Mouse (Mus musculus): ENCODE measurements at regions not wholly inside any gene's neighbourhood (a gene's known extent, or its start where the extent isn't known, plus 50 kb on each side); places are given as distances from the start of the nearest gene placed in this dataset.

DNA sequence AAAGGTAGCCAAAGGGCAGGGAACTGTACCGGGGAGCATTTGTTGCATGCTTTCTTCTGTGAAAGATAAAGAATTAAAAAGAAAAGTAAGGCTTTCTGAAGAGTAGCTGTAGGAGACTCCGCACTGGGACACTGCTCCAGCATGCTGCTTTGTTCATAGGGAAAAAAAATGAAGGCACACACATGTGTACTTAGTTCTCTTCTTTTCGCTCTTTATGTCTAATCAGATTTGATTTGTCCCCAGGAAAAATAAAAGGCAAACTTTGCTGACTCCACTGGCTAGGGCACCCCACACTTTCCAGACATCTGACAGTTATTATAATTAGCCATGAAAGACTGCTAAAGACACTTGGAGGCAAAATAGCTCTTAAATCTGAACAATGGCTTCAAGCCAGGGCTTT lies 276.6 kb downstream of the Ptprc start:
- no peaks in the 10 kb centered on the region for H3K36me3 ChIP-seq (replicated peaks in 1 of 2; ENCODE audit: control insufficient read depth in 1 of 2, insufficient read depth in 1 of 2, low read length in 1 of 2)
- dilution Hi-C loops (cut with MboI; ENCODE audit: extremely low pct_ligation_motif_present, extremely low pct_unique_long_range_greater_than_20kb, low sequenced_read_pairs) (no loop called here), in situ Hi-C loops (cut with MboI; ENCODE audit: low pct_ligation_motif_present, low pct_unique_long_range_greater_than_20kb, low sequenced_read_pairs) (loop anchor here (10.0 kb wide), 1 partner anchor 146 kb away; no protein-coding TSS in a partner anchor)
- peak overlapping the region; percentile 55 to 79 (median 58) for H3K4me3 ChIP-seq (replicated peaks in 1 of 3; ENCODE audit: low read depth in 2 of 3, low read length in 2 of 3, poor library complexity in 1 of 3)
- peaks cover 38% of the 10 kb centered on the region for H3K79me2 ChIP-seq (replicated peaks; ENCODE audit: control insufficient read depth, extremely low read depth, insufficient read depth, poor library complexity, severe bottlenecking)
- peak overlapping the region; percentile 76; the same call in 1 of the 2 replicates for H3K27ac ChIP-seq (ENCODE audit: insufficient read depth, low read depth)
- no peak for DNase-seq (ENCODE audit: extremely low read depth)
- peaks cover 2 to 21% of the 10 kb centered on the region in 2 experiments; a peak in 3 of 4 replicates for H3K4me1 ChIP-seq (ENCODE audit: control insufficient read depth in 1 of 2, insufficient read depth in 2 of 2)
- H3K9ac ChIP-seq (ENCODE audit: insufficient read depth, low read depth) = peak overlapping the region; percentile 91
- H3K4me2 ChIP-seq (ENCODE audit: insufficient read depth, low read depth, poor library complexity, severe bottlenecking) = peak overlapping the region; percentile 37; the same call in 1 of the 2 replicates
- TF ChIP-seq EP300 (IDR thresholded peaks at IDR 0.05; ENCODE audit: low read length) = peak; percentile 6; the same call in 1 of the 2 replicates
- no peak for TF ChIP-seq USF2 (conservative IDR thresholded peaks at IDR 0.05; ENCODE audit: low read depth, low read length)
- no peak for TF ChIP-seq TBP (conservative IDR thresholded peaks at IDR 0.05; ENCODE audit: low read depth, low read length)
- TF ChIP-seq GABPA (IDR thresholded peaks at IDR 0.05; ENCODE audit: insufficient replicate concordance, low read depth, low read length) = no peak
- peak; percentile 75; the same call in 1 of the 2 replicates for TF ChIP-seq SIN3A (IDR thresholded peaks at IDR 0.05; ENCODE audit: low read length)
- 0 out of 2 replicates have a peak, but pooled peaks have one; percentile 17 for TF ChIP-seq MYC (IDR thresholded peaks at IDR 0.05; ENCODE audit: low read depth, low read length)
- TF ChIP-seq MXI1 (IDR thresholded peaks at IDR 0.05; ENCODE audit: low read depth, low read length) = peak; percentile 70
- peak; percentile 91; the same call in 1 of the 2 replicates for TF ChIP-seq CHD1 (IDR thresholded peaks at IDR 0.05; ENCODE audit: low read depth, low read length)
- H3K27me3 ChIP-seq (replicated peaks) = no peaks in the 10 kb centered on the region
- no peaks in the 10 kb centered on the region for H3K9me3 ChIP-seq (replicated peaks; ENCODE audit: low read length)

DNA sequence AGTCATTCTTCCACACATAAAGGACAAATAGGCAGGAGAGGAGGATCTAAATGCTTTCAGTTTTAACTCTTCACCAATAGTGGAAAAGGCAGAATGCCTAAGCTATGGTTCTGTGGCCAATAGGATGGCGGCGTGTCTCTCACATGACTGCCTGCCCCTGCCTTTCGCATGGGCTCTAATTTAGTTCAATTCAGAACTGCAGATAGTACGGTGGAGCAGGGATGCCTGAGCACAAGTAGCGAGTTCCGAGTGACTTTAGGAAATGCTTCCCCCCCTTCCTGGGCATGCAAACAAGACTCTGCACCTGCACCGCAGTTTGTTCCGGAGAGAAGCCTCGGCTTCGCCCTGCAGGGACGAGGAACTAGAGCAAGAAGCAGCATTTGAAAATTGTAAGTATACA lies 277.1 kb downstream of the Ptprc start:
- Histone ChIP-seq H3K27me3 (replicated peaks) (no peaks in the 10 kb centered on the region), H3K9me3 (replicated peaks; ENCODE audit: low read length) (no peaks in the 10 kb centered on the region), H3K4me3 (replicated peaks in 1 of 3; ENCODE audit: low read depth in 2 of 3, low read length in 2 of 3, poor library complexity in 1 of 3) (peak overlapping the region; percentile 55 to 79 (median 58)), H3K4me1 (ENCODE audit: control insufficient read depth in 1 of 2, insufficient read depth in 2 of 2) (peaks cover 2 to 21% of the 10 kb centered on the region in 2 experiments; a peak in 3 of 4 replicates), H3K9ac (ENCODE audit: insufficient read depth, low read depth) (peak overlapping the region; percentile 91), H3K27ac (ENCODE audit: insufficient read depth, low read depth) (peak overlapping the region; percentile 76), H3K36me3 (replicated peaks in 1 of 2; ENCODE audit: control insufficient read depth in 1 of 2, insufficient read depth in 1 of 2, low read length in 1 of 2) (no peaks in the 10 kb centered on the region), H3K4me2 (ENCODE audit: insufficient read depth, low read depth, poor library complexity, severe bottlenecking) (peak overlapping the region; percentile 88), H3K79me2 (replicated peaks; ENCODE audit: control insufficient read depth, extremely low read depth, insufficient read depth, poor library complexity, severe bottlenecking) (peaks cover 37% of the 10 kb centered on the region)
- peak; percentile 91 for DNase-seq (ENCODE audit: extremely low read depth)
- dilution Hi-C loops (cut with MboI; ENCODE audit: extremely low pct_ligation_motif_present, extremely low pct_unique_long_range_greater_than_20kb, low sequenced_read_pairs) = no loop called here
- in situ Hi-C loops (cut with MboI; ENCODE audit: low pct_ligation_motif_present, low pct_unique_long_range_greater_than_20kb, low sequenced_read_pairs) = loop anchor here (10.0 kb wide), 1 partner anchor 146 kb away; no protein-coding TSS in a partner anchor
- TF ChIP-seq ZKSCAN1 (IDR thresholded peaks at IDR 0.05; ENCODE audit: borderline replicate concordance, low read depth, low read length) (no peak), POLR2AphosphoS2 (IDR thresholded peaks at IDR 0.05; ENCODE audit: low read depth, low read length) (no peak), BHLHE40 (IDR thresholded peaks at IDR 0.05; ENCODE audit: low read depth, low read length) (peak; percentile 73), ELF1 (IDR thresholded peaks at IDR 0.05; ENCODE audit: low read depth, low read length) (peak; percentile 58), MYC (IDR thresholded peaks at IDR 0.05; ENCODE audit: low read depth, low read length) (0 out of 2 replicates have a peak, but pooled peaks have one; percentile 32), MAX (IDR thresholded peaks at IDR 0.05; ENCODE audit: low read length) (peak; percentile 61; the same call in 1 of the 2 replicates), E2F4 (IDR thresholded peaks at IDR 0.05; ENCODE audit: insufficient replicate concordance, low read depth, low read length) (no peak), JUN (IDR thresholded peaks at IDR 0.05; ENCODE audit: insufficient read depth, low read depth, low read length) (no peak), ETS1 (conservative IDR thresholded peaks at IDR 0.05; ENCODE audit: low read depth, low read length) (no peak; the same call in 1 of the 2 replicates), RCOR1 (conservative IDR thresholded peaks at IDR 0.05; ENCODE audit: low read depth, low read length) (no peak), GABPA (IDR thresholded peaks at IDR 0.05; ENCODE audit: insufficient replicate concordance, low read depth, low read length) (no peak), TBP (conservative IDR thresholded peaks at IDR 0.05; ENCODE audit: low read depth, low read length) (peak; percentile 87), KAT2A (IDR thresholded peaks at IDR 0.05; ENCODE audit: insufficient replicate concordance, low read length) (no peak), MAZ (IDR thresholded peaks at IDR 0.05; ENCODE audit: low read depth, low read length) (no peak), POLR2A (IDR thresholded peaks at IDR 0.05; ENCODE audit: low read depth, low read length) (peak; percentile 87), NRF1 (IDR thresholded peaks at IDR 0.05; ENCODE audit: low read depth, low read length) (0 out of 2 replicates have a peak, but pooled peaks have one; percentile 15), EP300 (IDR thresholded peaks at IDR 0.05; ENCODE audit: low read length) (peak; percentile 47), ZC3H11A (IDR thresholded peaks at IDR 0.05; ENCODE audit: low read depth, low read length) (no peak), MAFK (IDR thresholded peaks at IDR 0.05; ENCODE audit: insufficient replicate concordance, low read length) (no peak), IRF4 (IDR thresholded peaks at IDR 0.05; ENCODE audit: low read depth, low read length) (peak; percentile 66), USF1 (IDR thresholded peaks at IDR 0.05; ENCODE audit: low read depth, low read length) (peak; percentile 86), CTCF (conservative IDR thresholded peaks at IDR 0.05 in 1 of 2, IDR thresholded peaks at IDR 0.05 in 1 of 2; ENCODE audit: low read depth in 2 of 2, low read length in 2 of 2) (no peak), SMC3 (IDR thresholded peaks at IDR 0.05; ENCODE audit: low read depth, low read length) (no peak), RAD21 (IDR thresholded peaks at IDR 0.05; ENCODE audit: low read depth, low read length) (no peak; the same call in none of the 2 replicates), UBTF (IDR thresholded peaks at IDR 0.05; ENCODE audit: low read depth, low read length) (0 out of 2 replicates have a peak, but pooled peaks have one; percentile 48), ZNF384 (IDR thresholded peaks at IDR 0.05; ENCODE audit: low read depth, low read length) (no peak), ZMIZ1 (IDR thresholded peaks at IDR 0.05; ENCODE audit: low read depth, low read length) (no peak), MXI1 (IDR thresholded peaks at IDR 0.05; ENCODE audit: low read depth, low read length) (no peak; the same call in 1 of the 2 replicates)
